Mouse (Mus musculus) forebrain, postnatal 0 days (tissue): Measurements from ENCODE around the gene Large1. TPM values are rescaled to one million over a fixed set of nuclear protein-coding genes. Genes with fewer than 3 reads are reported as not detected.

Experiments used
- ATAC-seq: fragments of 200-750 bp; cut with Nextera tagmentation; 2 replicates; pipeline ENCODE4 v1.8.0; 2017; ENCODE audit warnings: mild to moderate bottlenecking, moderate library complexity
- DNase-seq: peaks from one replicate; pipeline ENCODE4 v3.0.0-alpha.2; 2015
- H3K27ac ChIP-seq: fragments of 300-500 bp; sonication (generic); 2 replicates; pipeline ENCODE4 v1.5.1; 2014; ENCODE audit warnings: low read depth, mild to moderate bottlenecking, antibody characterized with exemption, low read length, moderate library complexity, mixed read lengths
- H3K27me3 ChIP-seq: fragments of 300-500 bp; sonication (generic); 2 replicates; pipeline ENCODE4 v1.6.1; 2014; ENCODE audit warnings: mild to moderate bottlenecking, low read length, mixed read lengths; ENCODE audit not compliant: insufficient read depth
- H3K36me3 ChIP-seq: fragments of 300-500 bp; sonication (generic); 2 replicates; pipeline ENCODE4 v1.6.1; 2014; ENCODE audit warnings: mild to moderate bottlenecking, moderate library complexity; ENCODE audit not compliant: insufficient read depth
- H3K4me1 ChIP-seq: fragments of 300-500 bp; sonication (generic); 2 replicates; pipeline ENCODE4 v1.6.1; 2014; ENCODE audit warnings: antibody characterized with exemption; ENCODE audit not compliant: insufficient read depth
- H3K4me2 ChIP-seq: fragments of 300-500 bp; sonication (generic); 2 replicates; pipeline ENCODE4 v1.6.1; 2014; ENCODE audit warnings: low read depth, mild to moderate bottlenecking, moderate library complexity
- H3K4me3 ChIP-seq: fragments of 300-500 bp; sonication (generic); 2 replicates; pipeline ENCODE4 v1.5.1; 2014; ENCODE audit warnings: low read depth, low read length, mixed read lengths
- H3K9ac ChIP-seq: fragments of 300-500 bp; sonication (generic); 2 replicates; pipeline ENCODE4 v1.6.1; 2014; ENCODE audit warnings: mild to moderate bottlenecking
- H3K9me3 ChIP-seq: fragments of 300-500 bp; sonication (generic); 2 replicates; pipeline ENCODE4 v1.6.1; 2016; ENCODE audit warnings: low read length
- CTCF ChIP-seq: sonication (generic); IDR thresholded peaks from 2 replicates; pipeline ENCODE4 v1.5.1; 2016; ENCODE audit warnings: antibody characterized with exemption, control low read depth, low read depth
- WGBS: fragments of 180-500 bp; shearing (Covaris S2); extraction: QIAGEN DNeasy Blood & Tissue Kit; methylation state at CpG from one replicate; pipeline ENCODE4 v1.1.7; 2014; 5-methylcytosine and 5-hydroxymethylcytosine counted together
- polyA plus RNA-seq: library from polyadenylated mRNA; unstranded; fragments of >200 nt; fragmentation: Nextera tagmentation; extraction: Ambion mirVana; gene quantifications from 2 replicates; pipeline ENCODE4 v1.2.1, GENCODE M21; 2015
- total RNA-seq: library from RNA; depleted of rRNA; stranded (reverse); fragments of >200 nt; gene quantifications from 2 replicates; pipeline ENCODE4 v1.2.3, GENCODE M21; 2014

Large1 gene
- total and polyA plus RNA-seq, 2 experiments from 2014 or later: 16.7 to 112 TPM

DNA sequence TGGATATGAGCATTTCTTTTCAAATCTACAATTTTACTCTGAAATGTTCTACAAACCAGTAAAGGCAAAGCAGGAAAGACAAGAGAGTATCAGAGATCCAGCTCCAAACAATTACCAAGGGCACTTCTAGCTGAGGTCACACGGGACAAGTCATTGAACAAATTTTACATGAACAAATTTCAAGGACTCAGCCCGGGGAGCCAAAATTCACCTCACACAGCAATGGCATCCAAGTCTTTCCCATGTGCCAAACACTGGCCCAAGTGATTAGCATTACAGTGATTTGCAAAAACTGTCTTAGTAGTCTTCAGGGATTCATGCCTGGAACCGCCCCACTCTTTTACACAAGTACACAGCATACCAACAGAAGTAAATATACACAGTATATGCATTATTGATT is 126.5 kb downstream of the Large1 start:
- Histone ChIP-seq H3K4me3 (no peak overlapping the region), H3K4me1 (no peaks in the 10 kb centered on the region), H3K27ac (no peak overlapping the region), H3K4me2 (no peak overlapping the region), H3K9ac (no peak overlapping the region), H3K36me3 (no peaks in the 10 kb centered on the region), H3K9me3 (no peaks in the 10 kb centered on the region), H3K27me3 (no peaks in the 10 kb centered on the region)
- ATAC-seq (no peak), DNase-seq (peak; percentile 6)
- WGBS: 56% methylated on average over 3 of the region's 3 CpGs
- TF ChIP-seq CTCF: no peak

DNA sequence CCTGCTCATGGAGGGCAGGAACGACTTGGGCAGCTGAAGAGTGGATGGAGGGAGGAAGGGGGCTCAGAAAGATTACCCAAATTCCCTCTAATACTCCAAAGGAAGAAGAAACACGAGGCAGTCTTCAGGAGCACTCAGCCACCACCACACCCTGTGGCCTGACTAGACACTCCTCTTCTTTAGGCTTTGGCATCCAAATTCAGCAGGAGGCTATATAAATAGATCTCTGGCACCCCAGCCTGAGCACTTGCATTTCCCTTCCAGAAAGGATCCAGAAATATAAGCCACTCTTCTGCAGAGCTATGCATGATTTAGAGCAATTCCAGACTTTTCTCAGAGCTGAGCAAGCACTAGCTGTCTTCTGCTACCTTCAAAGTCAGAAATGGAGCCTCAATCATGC is 127.7 kb downstream of the Large1 start:
- Histone ChIP-seq H3K36me3 (no peaks in the 10 kb centered on the region), H3K27ac (no peak overlapping the region), H3K4me2 (no peak overlapping the region), H3K9me3 (no peaks in the 10 kb centered on the region), H3K9ac (no peak overlapping the region), H3K4me3 (no peak overlapping the region), H3K4me1 (no peaks in the 10 kb centered on the region), H3K27me3 (no peaks in the 10 kb centered on the region)
- WGBS: 67% methylated on average over 2 of the region's 2 CpGs
- peak; percentile 8 for DNase-seq
- no peak for TF ChIP-seq CTCF
- peak; percentile 42; the same call in 1 of the 2 replicates for ATAC-seq

DNA sequence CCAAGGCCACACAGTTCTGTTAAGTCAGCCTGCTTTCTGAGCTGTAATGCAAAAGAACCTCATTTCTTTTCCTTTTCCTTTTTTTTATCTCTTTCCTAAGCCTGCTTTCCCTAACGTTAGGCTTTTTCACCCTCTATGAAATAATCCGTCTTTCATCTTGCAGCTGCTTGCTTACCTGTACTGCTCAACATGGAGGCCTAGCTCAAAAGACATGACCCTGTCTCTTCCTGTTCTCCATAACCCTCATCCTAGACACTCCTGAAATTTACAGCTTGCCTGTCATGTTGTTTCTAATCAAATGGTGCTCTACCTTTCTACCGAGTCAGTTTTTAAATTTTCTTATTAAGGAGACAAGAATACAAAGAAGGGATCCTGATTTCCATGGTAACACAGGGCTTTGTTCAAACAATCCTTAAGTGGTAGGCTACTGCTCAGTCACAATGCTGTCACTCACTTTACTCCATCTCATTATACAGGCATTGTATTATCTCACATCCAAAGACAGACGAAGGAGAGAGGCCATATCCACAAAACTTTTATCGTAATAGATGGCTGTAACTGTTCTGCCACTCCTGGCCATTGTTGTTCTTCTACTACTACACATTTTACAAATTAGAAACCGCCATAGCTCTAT is 134.0 kb downstream of the Large1 start:
- Histone ChIP-seq H3K9ac (no peak overlapping the region), H3K4me2 (no peak overlapping the region), H3K27me3 (no peaks in the 10 kb centered on the region), H3K9me3 (no peaks in the 10 kb centered on the region), H3K4me1 (no peaks in the 10 kb centered on the region), H3K27ac (0 out of 2 replicates have a peak overlapping the region, but pooled peaks have one; percentile 23), H3K36me3 (no peaks in the 10 kb centered on the region), H3K4me3 (no peak overlapping the region)
- DNase-seq (no peak), ATAC-seq (peak; percentile 93)
- 35% methylated on average over 6 of the region's 6 CpGs for WGBS
- no peak for TF ChIP-seq CTCF

DNA sequence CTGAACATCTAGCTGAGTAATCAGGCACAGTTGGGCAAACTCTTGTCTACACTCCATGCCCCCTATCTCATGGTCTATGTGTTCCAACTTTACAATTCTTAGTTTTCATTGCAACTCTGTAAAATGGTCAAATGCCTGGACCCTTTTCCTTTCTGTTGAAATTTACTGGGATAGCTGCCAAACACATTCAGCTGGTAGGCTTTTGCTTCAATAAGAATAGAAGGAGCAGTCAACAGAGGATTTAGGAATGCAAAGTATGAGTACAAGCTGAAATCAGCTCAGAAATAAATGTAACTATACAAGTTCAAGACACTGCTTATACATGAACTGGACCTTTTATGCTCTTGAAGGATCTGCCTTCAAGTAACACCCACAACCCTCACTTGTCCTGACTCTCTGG is 146.5 kb downstream of the Large1 start:
- H3K27ac ChIP-seq: no peak overlapping the region
- ATAC-seq (no peak), DNase-seq (no peak)
- H3K36me3 ChIP-seq: no peaks in the 10 kb centered on the region
- no peak overlapping the region for H3K4me2 ChIP-seq
- TF ChIP-seq CTCF: no peak
- H3K9ac ChIP-seq: no peak overlapping the region
- no peaks in the 10 kb centered on the region for H3K27me3 ChIP-seq
- no peaks in the 10 kb centered on the region for H3K4me1 ChIP-seq
- H3K4me3 ChIP-seq: no peak overlapping the region
- H3K9me3 ChIP-seq: no peaks in the 10 kb centered on the region

DNA sequence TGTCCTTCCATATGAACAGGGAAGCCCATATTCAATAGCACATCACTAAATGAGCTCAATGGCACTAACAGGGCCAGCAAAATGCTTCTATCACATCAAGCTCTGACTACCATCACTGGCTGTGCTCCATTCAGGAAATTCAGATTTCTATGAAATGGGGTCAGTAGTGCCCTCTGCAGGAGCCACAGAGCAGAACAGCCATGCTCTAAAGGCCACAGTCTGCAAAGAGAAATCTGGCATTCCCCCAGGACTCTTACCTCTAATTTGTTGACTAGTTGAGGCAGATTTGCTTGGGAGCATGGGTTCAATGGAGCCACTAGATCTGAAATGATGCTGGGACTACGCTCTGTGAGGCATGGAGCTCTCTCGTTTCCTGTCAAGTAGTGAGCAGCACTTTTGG is 151.5 kb downstream of the Large1 start:
- ATAC-seq (no peak), DNase-seq (no peak)
- no peak overlapping the region for H3K9ac ChIP-seq
- peak; percentile 29 for TF ChIP-seq CTCF
- no peaks in the 10 kb centered on the region for H3K27me3 ChIP-seq
- no peak overlapping the region for H3K27ac ChIP-seq
- no peak overlapping the region for H3K4me2 ChIP-seq
- H3K36me3 ChIP-seq: no peaks in the 10 kb centered on the region
- H3K9me3 ChIP-seq: no peaks in the 10 kb centered on the region
- 95% methylated on average over 2 of the region's 2 CpGs for WGBS
- H3K4me1 ChIP-seq: no peaks in the 10 kb centered on the region
- H3K4me3 ChIP-seq: no peak overlapping the region

DNA sequence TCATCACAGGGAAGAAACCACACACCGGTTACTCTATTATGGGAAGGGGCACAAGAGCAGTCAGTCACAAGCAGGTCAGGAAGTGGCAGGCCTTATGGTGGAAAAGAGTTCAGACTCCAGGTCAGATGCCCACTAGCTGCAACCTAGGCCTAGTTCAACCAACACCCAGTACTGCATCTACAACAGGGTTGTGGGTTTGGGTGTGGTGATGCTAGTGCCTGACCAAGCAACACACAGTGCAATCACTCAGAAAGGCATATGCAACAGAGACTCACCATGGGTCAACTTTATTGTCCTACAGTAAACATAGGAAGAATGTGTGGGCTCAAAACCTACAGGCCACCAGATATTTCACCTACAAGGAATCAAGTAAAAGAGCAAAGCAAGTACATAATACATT is 155.6 kb downstream of the Large1 start:
- H3K4me2 ChIP-seq: no peak overlapping the region
- no peak for TF ChIP-seq CTCF
- no peak for ATAC-seq
- H3K27ac ChIP-seq: no peak overlapping the region
- DNase-seq: no peak
- H3K9ac ChIP-seq: no peak overlapping the region
- no peaks in the 10 kb centered on the region for H3K27me3 ChIP-seq
- WGBS: 100% methylated on average over 1 of the region's 1 CpGs
- no peaks in the 10 kb centered on the region for H3K36me3 ChIP-seq
- H3K9me3 ChIP-seq: no peaks in the 10 kb centered on the region
- no peaks in the 10 kb centered on the region for H3K4me1 ChIP-seq
- no peak overlapping the region for H3K4me3 ChIP-seq

DNA sequence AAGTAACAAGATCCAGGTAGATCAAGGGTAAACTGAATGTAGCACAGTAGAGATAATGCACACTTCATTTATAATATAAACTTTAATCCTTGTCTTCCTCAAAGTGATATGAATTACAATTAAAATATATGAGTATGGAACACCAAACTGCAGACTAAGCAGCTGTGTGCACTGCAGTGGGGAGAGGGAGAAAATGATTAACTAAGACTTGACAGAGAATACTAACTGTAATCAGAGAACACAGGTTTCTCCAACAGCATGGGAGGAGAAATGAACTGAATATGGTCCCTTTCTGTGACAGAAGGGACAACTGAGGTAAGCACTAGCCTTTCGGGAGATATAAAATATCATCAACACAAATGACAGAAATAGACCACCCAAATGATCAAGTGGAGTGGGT is 164.7 kb downstream of the Large1 start:
- Histone ChIP-seq H3K4me2 (no peak overlapping the region), H3K9me3 (no peaks in the 10 kb centered on the region), H3K4me1 (no peaks in the 10 kb centered on the region), H3K27ac (no peak overlapping the region), H3K4me3 (no peak overlapping the region), H3K36me3 (no peaks in the 10 kb centered on the region), H3K27me3 (no peaks in the 10 kb centered on the region), H3K9ac (no peak overlapping the region)
- WGBS: 100% methylated on average over 1 of the region's 1 CpGs
- DNase-seq (no peak), ATAC-seq (no peak)
- TF ChIP-seq CTCF: no peak

DNA sequence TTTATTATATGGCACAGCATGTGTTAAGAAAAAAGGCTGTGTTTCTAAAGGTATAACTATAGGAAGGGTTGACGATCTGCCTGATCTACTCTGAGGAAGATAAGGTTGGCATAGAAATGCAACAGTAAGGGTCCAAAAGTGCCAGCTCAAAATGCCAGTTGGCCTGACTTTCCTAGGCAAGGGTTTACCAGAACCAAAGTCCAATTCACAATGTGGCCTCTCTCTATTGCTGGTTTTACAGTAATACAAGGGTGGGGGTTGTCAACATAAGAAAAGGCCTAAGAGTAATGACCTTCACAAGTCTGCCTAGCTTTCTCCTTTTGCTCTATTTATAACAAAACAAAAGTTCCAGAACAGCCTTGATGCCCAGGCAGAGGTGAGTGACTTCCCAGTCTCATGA is 166.0 kb downstream of the Large1 start:
- H3K9ac ChIP-seq: no peak overlapping the region
- H3K36me3 ChIP-seq: no peaks in the 10 kb centered on the region
- H3K4me2 ChIP-seq: no peak overlapping the region
- no peak for TF ChIP-seq CTCF
- no peaks in the 10 kb centered on the region for H3K4me1 ChIP-seq
- DNase-seq (no peak), ATAC-seq (no peak)
- no peak overlapping the region for H3K4me3 ChIP-seq
- H3K27me3 ChIP-seq: no peaks in the 10 kb centered on the region
- no peaks in the 10 kb centered on the region for H3K9me3 ChIP-seq
- no peak overlapping the region for H3K27ac ChIP-seq
- 86% methylated on average over 1 of the region's 1 CpGs for WGBS
